Comparison of ENCODE assay signal across 17 mouse cellular contexts in genomic region chr19:12143356-12143755, GRCm38 (mm10). TPM values are rescaled to one million over a fixed set of nuclear protein-coding genes. Genes with fewer than 3 reads are reported as not detected.
A peak's percentile ranks its signal among the peaks of the same experiment; 100 is the strongest.
DNase-seq lines count a peak whose midpoint lies in the region; ATAC-seq and TF ChIP-seq lines count a peak whose summit lies in the region.
"Had no signal": no experiment of that assay in that cellular context is flagged by ENCODE, and none has a peak within 500 bp of the region (broad histone marks: within the 10 kb centered on the region; RNA-seq: fewer than 3 reads in every experiment).

No protein-coding gene starts in this region.

- H3K4me2 ChIP-seq in forebrain, embryonic 15.5 days (replicated peaks) = no peak overlapping the region
- no peak overlapping the region for H3K4me2 ChIP-seq in forebrain, embryonic 12.5 days
- no peak overlapping the region for H3K4me2 ChIP-seq in midbrain, postnatal 0 days (ENCODE audit: low read depth, low read length, poor library complexity, severe bottlenecking)
- H3K4me2 ChIP-seq: heart, embryonic 15.5 days; lung, embryonic 14.5 days; midbrain, embryonic 11.5 days had no signal

- DNase-seq in midbrain, postnatal 0 days (ENCODE audit: low spot score) = peak; percentile 15
- no peak for DNase-seq in midbrain, embryonic 10.5 days (ENCODE audit: low spot score)
- DNase-seq in layer of hippocampus, adult 9-10 months (ENCODE audit: low spot score) = peak; percentile 67
- peak; percentile 30 to 59 for DNase-seq in right cerebral cortex, postnatal 36 days (ENCODE audit: low spot score in 2 of 2)
- DNase-seq in thymus, postnatal 0 days (ENCODE audit: low spot score) = no peak
- no peak for DNase-seq in urinary bladder, adult 18-20 months (ENCODE audit: low spot score in 2 of 2)
- DNase-seq: adrenal gland, adult 2 months; lung, embryonic 14.5 days; thymus, postnatal 25 days had no signal

- no peak overlapping the region; the same call in 1 of the 2 replicates for H3K27ac ChIP-seq in forebrain, embryonic 15.5 days (replicated peaks)
- H3K27ac ChIP-seq in forebrain, embryonic 12.5 days = no peak overlapping the region
- H3K27ac ChIP-seq in midbrain, postnatal 0 days (ENCODE audit: low read depth, low read length) = no peak overlapping the region
- H3K27ac ChIP-seq in midbrain, embryonic 10.5 days (replicated peaks) = no peak overlapping the region
- H3K27ac ChIP-seq: heart, embryonic 15.5 days had no signal

- no peaks in the 10 kb centered on the region for H3K36me3 ChIP-seq in forebrain, embryonic 15.5 days
- no peaks in the 10 kb centered on the region for H3K36me3 ChIP-seq in forebrain, embryonic 12.5 days (replicated peaks)
- no peaks in the 10 kb centered on the region for H3K36me3 ChIP-seq in midbrain, postnatal 0 days (ENCODE audit: insufficient read depth, low read length)
- H3K36me3 ChIP-seq in midbrain, embryonic 10.5 days = no peaks in the 10 kb centered on the region
- H3K36me3 ChIP-seq: heart, embryonic 15.5 days had no signal

- H3K27me3 ChIP-seq in forebrain, embryonic 15.5 days = no peaks in the 10 kb centered on the region
- no peaks in the 10 kb centered on the region for H3K27me3 ChIP-seq in forebrain, embryonic 12.5 days
- H3K27me3 ChIP-seq in midbrain, postnatal 0 days (ENCODE audit: insufficient read depth, low read length) = no peaks in the 10 kb centered on the region
- no peaks in the 10 kb centered on the region for H3K27me3 ChIP-seq in midbrain, embryonic 10.5 days (ENCODE audit: low read depth, poor library complexity, severe bottlenecking)
- H3K27me3 ChIP-seq: heart, embryonic 15.5 days had no signal

- no peak overlapping the region for H3K9ac ChIP-seq in forebrain, embryonic 15.5 days (replicated peaks)
- H3K9ac ChIP-seq in forebrain, embryonic 12.5 days = no peak overlapping the region
- no peak overlapping the region for H3K9ac ChIP-seq in midbrain, postnatal 0 days (replicated peaks; ENCODE audit: low read length, poor library complexity, severe bottlenecking)
- H3K9ac ChIP-seq: heart, embryonic 15.5 days; lung, embryonic 14.5 days had no signal

- no peak for TF ChIP-seq CTCF in midbrain, postnatal 0 days (IDR thresholded peaks at IDR 0.05)

- H3K4me1 ChIP-seq in forebrain, embryonic 15.5 days = no peaks in the 10 kb centered on the region
- no peaks in the 10 kb centered on the region for H3K4me1 ChIP-seq in forebrain, embryonic 12.5 days
- no peaks in the 10 kb centered on the region for H3K4me1 ChIP-seq in midbrain, postnatal 0 days (ENCODE audit: insufficient read depth, low read length)
- H3K4me1 ChIP-seq in midbrain, embryonic 10.5 days = no peaks in the 10 kb centered on the region
- H3K4me1 ChIP-seq: heart, embryonic 15.5 days had no signal

- no peaks in the 10 kb centered on the region for H3K9me3 ChIP-seq in forebrain, embryonic 15.5 days
- H3K9me3 ChIP-seq in forebrain, embryonic 12.5 days = no peaks in the 10 kb centered on the region
- no peaks in the 10 kb centered on the region for H3K9me3 ChIP-seq in midbrain, postnatal 0 days (ENCODE audit: low read length)
- no peaks in the 10 kb centered on the region for H3K9me3 ChIP-seq in midbrain, embryonic 10.5 days (replicated peaks)
- H3K9me3 ChIP-seq: heart, embryonic 15.5 days had no signal

- ATAC-seq in forebrain, embryonic 15.5 days (replicated peaks) = peak; percentile 61; the same call in 1 of the 2 replicates
- no peak for ATAC-seq in forebrain, embryonic 12.5 days (ENCODE audit: low FRiP score)
- no peak for ATAC-seq in midbrain, postnatal 0 days (ENCODE audit: low FRiP score)

- no peak overlapping the region for H3K4me3 ChIP-seq in forebrain, embryonic 15.5 days
- H3K4me3 ChIP-seq in forebrain, embryonic 12.5 days (replicated peaks) = no peak overlapping the region
- no peak overlapping the region for H3K4me3 ChIP-seq in midbrain, postnatal 0 days (ENCODE audit: low read depth, low read length)
- no peak overlapping the region for H3K4me3 ChIP-seq in midbrain, embryonic 10.5 days
- H3K4me3 ChIP-seq: heart, embryonic 15.5 days had no signal

- WGBS in forebrain, embryonic 15.5 days = 31% methylated on average over 1 of the region's 1 CpGs
- 67% methylated on average over 1 of the region's 1 CpGs for WGBS in forebrain, embryonic 12.5 days
- 21% methylated on average over 1 of the region's 1 CpGs for whole genome bisulfite sequencing in midbrain, postnatal 0 days
- WGBS in midbrain, embryonic 10.5 days = 68% methylated on average over 1 of the region's 1 CpGs

RNA-seq across cellular contexts. Expression of gene Olfr76, which starts 20.4 kb away (rescaled TPM):
- not detected in 2 replicates for polyA plus RNA-seq in forebrain, embryonic 15.5 days (2015; fragmentation: Nextera tagmentation; extraction: Ambion mirVana)
- not detected in 2 replicates for polyA plus RNA-seq in forebrain, embryonic 12.5 days (2016; fragmentation: Nextera tagmentation; extraction: Ambion mirVana)
- total RNA-seq in midbrain, postnatal 0 days (2014; rRNA removed) = not detected in 2 replicates
- polyA plus RNA-seq in midbrain, postnatal 0 days (2015; fragmentation: Nextera tagmentation; extraction: Ambion mirVana) = not detected in 2 replicates
- polyA plus RNA-seq in midbrain, embryonic 10.5 days (2016; fragmentation: Nextera tagmentation; extraction: Ambion mirVana) = not detected in 2 replicates
- not detected in 2 replicates for polyA plus RNA-seq in thymus, postnatal 0 days (2015; fragmentation: Nextera tagmentation; extraction: Ambion mirVana)
- total RNA-seq: adrenal gland, adult 2 months; left cerebral cortex, postnatal 10 days had no signal
- polyA plus RNA-seq: adrenal gland, adult 2 months; cerebellum, adult 2 months; heart, embryonic 15.5 days; intestine, embryonic 14.5 days; lung, embryonic 14.5 days; midbrain, embryonic 11.5 days; neural tube, embryonic 14.5 days had no signal

RNA-seq across cellular contexts. Expression of gene Olfr1555-ps1, which starts 26.6 kb away (rescaled TPM):
- polyA plus RNA-seq in forebrain, embryonic 15.5 days (2015; fragmentation: Nextera tagmentation; extraction: Ambion mirVana) = not detected in 2 replicates
- not detected in 2 replicates for polyA plus RNA-seq in forebrain, embryonic 12.5 days (2016; fragmentation: Nextera tagmentation; extraction: Ambion mirVana)
- not detected in 2 replicates for total RNA-seq in midbrain, postnatal 0 days (2014; rRNA removed)
- polyA plus RNA-seq in midbrain, postnatal 0 days (2015; fragmentation: Nextera tagmentation; extraction: Ambion mirVana) = not detected in 2 replicates
- polyA plus RNA-seq in midbrain, embryonic 10.5 days (2016; fragmentation: Nextera tagmentation; extraction: Ambion mirVana) = not detected in 2 replicates
- not detected in 2 replicates for polyA plus RNA-seq in thymus, postnatal 0 days (2015; fragmentation: Nextera tagmentation; extraction: Ambion mirVana)
- total RNA-seq: adrenal gland, adult 2 months; left cerebral cortex, postnatal 10 days had no signal
- polyA plus RNA-seq: adrenal gland, adult 2 months; cerebellum, adult 2 months; heart, embryonic 15.5 days; intestine, embryonic 14.5 days; lung, embryonic 14.5 days; midbrain, embryonic 11.5 days; neural tube, embryonic 14.5 days had no signal

RNA-seq across cellular contexts. Expression of gene Olfr1428, which starts 27.7 kb away (rescaled TPM):
- polyA plus RNA-seq in forebrain, embryonic 15.5 days (2015; fragmentation: Nextera tagmentation; extraction: Ambion mirVana) = not detected in 2 replicates
- polyA plus RNA-seq in forebrain, embryonic 12.5 days (2016; fragmentation: Nextera tagmentation; extraction: Ambion mirVana) = not detected in 2 replicates
- not detected in 2 replicates for total RNA-seq in midbrain, postnatal 0 days (2014; rRNA removed)
- not detected in 2 replicates for polyA plus RNA-seq in midbrain, postnatal 0 days (2015; fragmentation: Nextera tagmentation; extraction: Ambion mirVana)
- polyA plus RNA-seq in midbrain, embryonic 10.5 days (2016; fragmentation: Nextera tagmentation; extraction: Ambion mirVana) = not detected in 2 replicates
- polyA plus RNA-seq in thymus, postnatal 0 days (2015; fragmentation: Nextera tagmentation; extraction: Ambion mirVana) = not detected in 2 replicates
- total RNA-seq: adrenal gland, adult 2 months; left cerebral cortex, postnatal 10 days had no signal
- polyA plus RNA-seq: adrenal gland, adult 2 months; cerebellum, adult 2 months; heart, embryonic 15.5 days; intestine, embryonic 14.5 days; lung, embryonic 14.5 days; midbrain, embryonic 11.5 days; neural tube, embryonic 14.5 days had no signal

RNA-seq across cellular contexts. Expression of gene Olfr1427, which starts 40.2 kb away (rescaled TPM):
- polyA plus RNA-seq in forebrain, embryonic 15.5 days (2015; fragmentation: Nextera tagmentation; extraction: Ambion mirVana) = not detected in 2 replicates
- not detected in 2 replicates for polyA plus RNA-seq in forebrain, embryonic 12.5 days (2016; fragmentation: Nextera tagmentation; extraction: Ambion mirVana)
- not detected in 2 replicates for total RNA-seq in midbrain, postnatal 0 days (2014; rRNA removed)
- polyA plus RNA-seq in midbrain, postnatal 0 days (2015; fragmentation: Nextera tagmentation; extraction: Ambion mirVana) = not detected in 2 replicates
- not detected in 2 replicates for polyA plus RNA-seq in midbrain, embryonic 10.5 days (2016; fragmentation: Nextera tagmentation; extraction: Ambion mirVana)
- not detected in 2 replicates for polyA plus RNA-seq in thymus, postnatal 0 days (2015; fragmentation: Nextera tagmentation; extraction: Ambion mirVana)
- total RNA-seq: adrenal gland, adult 2 months; left cerebral cortex, postnatal 10 days had no signal
- polyA plus RNA-seq: adrenal gland, adult 2 months; cerebellum, adult 2 months; heart, embryonic 15.5 days; intestine, embryonic 14.5 days; lung, embryonic 14.5 days; midbrain, embryonic 11.5 days; neural tube, embryonic 14.5 days had no signal

RNA-seq across cellular contexts. Expression of gene Olfr1426, which starts 51.5 kb away (rescaled TPM):
- polyA plus RNA-seq in forebrain, embryonic 15.5 days (2015; fragmentation: Nextera tagmentation; extraction: Ambion mirVana) = not detected in 2 replicates
- polyA plus RNA-seq in forebrain, embryonic 12.5 days (2016; fragmentation: Nextera tagmentation; extraction: Ambion mirVana) = not detected in 2 replicates
- not detected in 2 replicates for total RNA-seq in midbrain, postnatal 0 days (2014; rRNA removed)
- polyA plus RNA-seq in midbrain, postnatal 0 days (2015; fragmentation: Nextera tagmentation; extraction: Ambion mirVana) = not detected in 2 replicates
- polyA plus RNA-seq in midbrain, embryonic 10.5 days (2016; fragmentation: Nextera tagmentation; extraction: Ambion mirVana) = not detected in 2 replicates
- not detected in 2 replicates for polyA plus RNA-seq in thymus, postnatal 0 days (2015; fragmentation: Nextera tagmentation; extraction: Ambion mirVana)
- total RNA-seq: adrenal gland, adult 2 months; left cerebral cortex, postnatal 10 days had no signal
- polyA plus RNA-seq: adrenal gland, adult 2 months; cerebellum, adult 2 months; heart, embryonic 15.5 days; intestine, embryonic 14.5 days; lung, embryonic 14.5 days; midbrain, embryonic 11.5 days; neural tube, embryonic 14.5 days had no signal

Comparison
In these comparisons a context has a peak if more than half of its experiments do, and no peak if none do; other contexts are left out.
1. DNase-seq: peak in midbrain, postnatal 0 days (single experiment), layer of hippocampus, adult 9-10 months (single experiment) and right cerebral cortex, postnatal 36 days (2 of 2); none in midbrain, embryonic 10.5 days (single experiment), thymus, postnatal 0 days (single experiment) and urinary bladder, adult 18-20 months (0 of 2).